ENCODE assay signal across 4 mouse cellular contexts in the genomic region with DNA sequence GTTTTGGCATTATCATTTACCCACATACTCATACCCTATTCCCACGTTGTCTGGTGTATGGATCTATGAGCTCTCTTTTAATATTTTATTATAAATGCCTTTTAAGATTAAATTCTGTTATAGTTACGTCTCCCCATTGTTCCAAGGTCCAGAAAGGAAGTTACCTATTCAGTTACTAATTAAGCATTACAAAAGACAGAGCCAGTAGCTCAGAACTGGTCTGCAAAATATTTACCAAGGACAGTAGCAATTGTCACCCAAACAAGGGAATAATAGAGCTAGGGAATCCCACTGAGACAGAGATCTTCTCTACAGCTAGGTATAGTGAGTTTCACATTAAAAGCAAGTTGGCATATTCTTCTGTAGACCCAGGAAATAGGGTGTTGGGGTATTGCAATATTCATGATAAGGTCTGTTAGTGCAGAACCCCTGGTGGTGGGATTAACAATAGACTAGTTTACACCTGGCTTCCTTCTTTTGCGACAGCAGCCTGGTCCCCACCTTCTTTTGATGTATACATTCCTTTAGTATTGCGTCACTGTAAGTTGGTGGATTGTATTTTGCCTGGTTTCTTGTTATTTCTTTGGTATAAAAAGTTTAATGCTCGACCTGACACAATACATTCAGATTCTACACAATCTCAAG. TPM values are rescaled to one million over a fixed set of nuclear protein-coding genes. Genes with fewer than 3 reads are reported as not detected.
"Had no signal": no experiment of that assay in that cellular context is flagged by ENCODE, and none has a peak within 500 bp of the region (broad histone marks: within the 10 kb centered on the region; RNA-seq: fewer than 3 reads in every experiment).

No protein-coding gene starts in this region.

RNA-seq across cellular contexts. Expression of gene Atp8b4, which starts 22.7 kb away (rescaled TPM):
- polyA plus RNA-seq: midbrain, embryonic 13.5 days; midbrain, postnatal 0 days had no signal

RNA-seq across cellular contexts. Expression of gene Slc27a2, which starts 29.0 kb away (rescaled TPM):
- total RNA-seq: monocyte, adult 5-6 weeks had no signal
- polyA plus RNA-seq: macrophage had no signal
